Mouse (Mus musculus) spleen, embryonic (tissue): ENCODE measurements at regions not wholly inside any gene's neighbourhood (a gene's known extent, or its start where the extent isn't known, plus 50 kb on each side); places are given as distances from the start of the nearest gene placed in this dataset.

Experiments used
- CTCF ChIA-PET: fragments of 350-600 bp; sonication (Branson Sonifier 250); formaldehyde crosslinking; loops from one replicate; lab custom pipeline; 2022; lab: Charles Lee

DNA sequence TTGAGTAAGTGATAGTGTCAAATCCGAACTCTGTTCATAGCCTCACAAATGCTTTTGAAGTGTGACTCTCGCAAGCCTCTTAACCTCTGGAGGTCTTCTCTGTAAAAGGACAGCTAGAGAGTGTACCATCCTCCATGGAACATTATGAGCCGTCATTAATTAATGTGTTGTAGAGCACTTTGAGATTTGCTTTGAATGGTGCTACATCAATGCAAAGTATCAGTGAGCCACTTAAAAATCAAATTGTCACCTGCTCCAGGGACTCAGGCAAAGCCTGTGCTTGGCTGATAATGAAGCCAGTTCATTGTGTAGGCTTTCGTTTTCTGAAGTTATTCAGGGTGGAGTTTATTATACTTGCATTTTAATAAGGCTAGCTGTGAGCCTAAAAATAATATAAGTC is 801.8 kb upstream of the B3galt2 start:
- CTCF ChIA-PET: no interaction called here

DNA sequence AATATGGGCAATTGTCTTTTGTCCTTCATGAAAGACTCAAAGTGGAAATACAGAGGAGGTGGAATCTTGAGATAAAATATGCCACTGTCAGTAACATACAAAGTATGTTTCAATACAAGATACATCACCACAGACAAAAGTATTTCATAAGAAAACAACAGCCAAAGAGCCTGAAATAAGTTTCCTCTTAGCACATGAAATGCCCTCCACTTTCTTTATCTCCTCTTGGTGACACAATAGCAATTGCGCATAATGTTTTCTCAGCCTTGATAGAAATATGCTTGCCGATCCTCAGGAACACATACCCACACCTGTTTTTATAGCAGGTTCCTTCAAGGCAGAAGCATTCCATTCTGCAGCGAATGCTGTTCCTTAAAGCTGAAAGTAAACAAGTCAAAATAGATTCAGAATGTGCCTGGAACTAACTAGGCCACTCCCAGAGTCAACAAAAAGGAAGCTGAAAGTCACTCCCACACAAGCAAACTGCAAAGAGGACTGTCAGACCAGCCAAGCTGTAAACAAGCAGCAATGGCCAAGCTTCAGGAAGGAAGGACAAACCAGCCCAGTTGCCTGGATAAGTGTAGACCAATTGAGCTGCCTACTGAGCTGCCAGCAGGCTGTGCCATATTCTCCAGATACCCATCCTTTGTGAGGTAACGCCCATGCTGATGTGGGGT is 773.3 kb upstream of the B3galt2 start:
- CTCF ChIA-PET: no interaction called here

DNA sequence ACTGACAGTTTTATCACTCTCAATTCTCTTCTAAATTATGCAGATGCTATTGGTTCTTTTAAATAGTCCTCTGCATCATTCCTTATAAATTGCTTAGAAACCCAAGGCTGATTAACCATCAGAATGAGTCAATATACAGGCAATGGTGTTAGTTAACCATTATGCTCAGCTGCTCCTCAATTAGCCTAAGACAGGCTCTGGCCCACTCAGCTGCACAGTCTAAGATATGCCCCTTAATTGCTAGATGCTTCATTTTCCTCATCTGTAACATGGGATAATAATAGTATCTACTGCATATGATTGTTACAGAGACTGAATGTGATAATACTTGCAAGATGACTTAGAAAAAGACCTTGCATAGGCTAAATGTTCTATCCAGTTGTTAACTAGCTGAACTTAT is 748.6 kb upstream of the B3galt2 start:
- CTCF ChIA-PET: no interaction called here

DNA sequence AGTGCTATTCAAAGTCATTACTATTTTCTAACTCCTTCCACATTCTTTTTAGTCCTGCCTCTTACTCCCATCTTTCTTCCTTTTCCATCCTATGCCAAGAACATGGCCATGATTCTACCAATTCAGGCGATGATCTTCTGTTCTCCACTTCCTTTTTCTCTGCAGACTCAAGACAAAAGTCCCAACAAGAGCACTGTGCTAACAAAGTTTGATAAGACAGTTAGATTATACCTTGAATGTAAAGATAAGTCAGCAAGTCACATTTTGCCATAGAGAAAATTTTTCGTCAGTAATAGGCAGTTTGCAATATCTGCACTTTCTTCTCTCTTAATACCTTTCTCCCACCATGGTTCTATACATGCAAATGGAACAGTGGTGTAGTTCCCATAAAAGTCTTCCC is 747.3 kb upstream of the B3galt2 start:
- CTCF ChIA-PET: no interaction called here

DNA sequence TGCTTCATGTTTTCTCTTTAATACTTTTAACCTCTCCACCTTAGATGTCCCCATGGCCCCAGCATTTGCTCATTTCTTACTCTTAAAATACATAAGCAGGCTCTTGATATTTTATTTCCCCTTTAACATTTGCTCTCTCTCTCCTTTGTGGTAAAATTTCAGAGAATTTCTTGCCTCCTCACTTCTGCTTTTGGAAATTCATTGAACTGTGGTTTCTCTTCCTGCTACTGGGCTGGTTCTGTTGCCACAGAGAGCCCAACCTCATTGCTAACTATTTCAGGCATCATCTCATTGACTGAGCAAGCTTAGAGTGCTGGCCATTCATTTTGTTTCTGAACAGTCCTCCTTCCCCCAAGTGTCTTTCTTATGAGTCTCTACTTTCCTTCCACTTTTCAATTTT is 746.3 kb upstream of the B3galt2 start:
- CTCF ChIA-PET: no interaction called here

DNA sequence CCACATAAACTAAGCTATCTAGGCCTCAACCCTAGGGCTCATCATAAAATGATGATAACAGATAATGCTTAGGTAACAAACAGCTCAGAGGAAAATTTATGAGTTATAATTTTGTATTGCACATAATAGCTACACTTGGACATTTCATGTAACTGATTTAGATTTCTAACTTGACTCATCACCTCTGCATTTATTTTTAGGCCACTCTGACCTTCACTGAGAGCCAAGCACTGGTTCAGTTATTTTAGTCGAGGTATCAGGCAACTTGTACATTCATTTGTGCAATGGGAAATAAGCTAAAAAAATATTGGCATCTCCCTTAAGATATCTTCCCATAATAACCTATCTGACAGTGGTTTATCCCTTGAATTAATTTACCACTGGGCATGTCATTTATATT is 745.4 kb upstream of the B3galt2 start:
- CTCF ChIA-PET: no interaction called here

DNA sequence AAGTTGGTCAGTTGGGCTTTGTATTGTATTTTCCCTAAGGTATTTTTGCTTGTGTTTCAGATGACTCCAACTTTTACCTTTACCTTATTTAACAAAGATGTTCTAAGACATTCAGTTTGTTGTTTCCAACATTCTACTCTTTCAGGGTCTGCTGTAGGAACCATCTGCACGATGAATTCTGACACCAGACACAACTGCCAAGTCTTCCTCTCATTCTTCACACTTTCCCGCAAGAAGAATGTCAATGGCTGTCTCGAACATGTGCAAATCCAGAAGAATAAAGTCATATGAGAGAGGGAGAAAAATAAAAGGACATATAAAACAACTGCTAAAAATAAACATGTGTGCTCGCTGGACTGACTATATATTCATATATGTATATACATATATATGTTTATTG is 730.6 kb upstream of the B3galt2 start:
- CTCF ChIA-PET: no interaction called here

DNA sequence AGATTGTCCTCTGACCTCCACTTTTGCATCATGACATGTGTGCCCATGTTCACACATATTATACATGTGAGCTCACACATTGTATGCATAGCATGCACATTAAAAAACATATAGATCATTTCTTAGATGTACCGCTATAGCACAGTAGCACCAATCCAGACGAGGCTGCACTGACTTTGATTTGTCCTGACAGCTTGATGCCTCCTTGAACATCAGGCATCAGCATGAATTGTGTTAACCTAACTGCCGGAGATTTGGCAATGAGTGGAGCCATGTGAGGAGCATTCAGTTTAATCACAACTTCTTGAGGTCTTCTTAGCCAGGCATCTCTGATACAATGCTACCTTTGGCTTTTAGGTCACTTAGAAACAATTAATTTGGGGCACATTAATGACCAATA is 683.8 kb upstream of the B3galt2 start:
- CTCF ChIA-PET: no interaction called here

DNA sequence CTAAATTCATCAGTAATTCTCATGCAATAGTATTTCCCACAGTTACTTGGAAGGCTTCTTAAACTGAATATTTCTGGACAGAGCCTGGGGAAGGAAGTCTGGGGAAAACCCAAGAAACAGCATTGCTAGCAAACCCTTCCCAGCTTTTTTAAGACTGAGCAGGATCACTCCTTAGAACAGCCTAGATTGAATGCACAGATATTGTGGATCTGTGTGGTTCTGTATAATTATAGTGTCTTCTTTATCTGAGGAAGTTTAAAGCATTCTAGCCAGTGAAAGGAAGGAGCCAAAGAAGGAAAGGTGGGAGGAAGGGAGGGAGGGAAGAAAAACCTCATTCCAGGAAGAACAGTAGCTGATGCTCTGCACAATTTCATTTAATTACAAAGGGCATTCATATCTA is 669.0 kb upstream of the B3galt2 start:
- CTCF ChIA-PET: no interaction called here

DNA sequence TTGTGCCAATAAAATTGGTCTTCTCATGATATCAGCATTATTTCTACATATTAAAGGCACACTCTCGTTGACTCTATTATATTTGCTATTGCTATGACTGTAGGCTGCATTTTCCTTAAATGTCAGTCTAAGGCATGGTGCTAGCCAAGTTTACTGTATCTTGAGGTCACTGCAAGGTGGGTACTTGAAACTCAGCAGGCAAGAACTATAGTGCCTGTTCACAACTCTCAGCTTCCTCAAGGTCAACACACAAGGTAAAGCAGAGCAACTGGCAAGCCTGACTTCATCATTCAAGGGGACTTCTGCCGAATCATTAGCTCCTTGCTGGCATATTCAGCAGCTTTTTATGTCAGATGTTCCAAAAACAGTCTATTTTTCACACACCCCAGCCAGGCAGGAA is 667.1 kb upstream of the B3galt2 start:
- CTCF ChIA-PET: no interaction called here

DNA sequence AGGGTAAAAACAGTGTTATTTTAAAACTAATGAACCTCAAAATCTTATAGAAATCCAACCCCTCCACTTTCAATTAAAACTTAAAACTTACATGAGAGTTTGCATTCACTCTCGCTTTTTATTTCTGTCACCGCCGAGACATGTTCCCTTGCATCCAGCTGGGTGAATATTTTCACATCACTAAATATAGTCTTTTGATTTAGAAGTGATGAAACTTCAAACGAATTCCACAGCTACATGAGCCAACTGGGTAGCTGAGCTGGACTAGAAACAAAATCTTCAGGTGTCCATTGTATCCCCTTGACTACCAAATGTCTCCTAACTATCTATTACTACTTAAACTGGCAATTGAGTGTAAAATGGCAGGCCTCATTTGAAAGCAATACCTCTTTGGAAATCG is 657.5 kb upstream of the B3galt2 start:
- CTCF ChIA-PET: no interaction called here

DNA sequence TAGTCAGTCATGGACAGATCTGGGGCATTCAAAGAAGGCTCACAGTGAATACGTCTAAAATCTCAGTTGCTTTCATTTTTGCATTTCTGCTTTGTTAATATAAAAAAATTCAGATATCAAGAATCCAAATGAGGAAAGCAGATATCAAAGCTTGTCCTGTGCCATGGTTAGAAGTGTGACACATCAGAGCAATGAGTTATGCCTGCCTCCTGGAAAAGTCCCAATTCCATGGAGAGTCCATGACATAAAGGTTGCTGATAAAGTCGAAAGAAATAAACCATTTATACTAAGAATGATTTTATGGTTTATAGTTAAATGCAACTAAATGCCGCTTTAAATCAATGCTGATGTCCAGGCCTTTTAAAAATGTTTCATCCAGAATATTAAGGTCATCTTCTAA is 656.8 kb upstream of the B3galt2 start:
- CTCF ChIA-PET: no interaction called here

DNA sequence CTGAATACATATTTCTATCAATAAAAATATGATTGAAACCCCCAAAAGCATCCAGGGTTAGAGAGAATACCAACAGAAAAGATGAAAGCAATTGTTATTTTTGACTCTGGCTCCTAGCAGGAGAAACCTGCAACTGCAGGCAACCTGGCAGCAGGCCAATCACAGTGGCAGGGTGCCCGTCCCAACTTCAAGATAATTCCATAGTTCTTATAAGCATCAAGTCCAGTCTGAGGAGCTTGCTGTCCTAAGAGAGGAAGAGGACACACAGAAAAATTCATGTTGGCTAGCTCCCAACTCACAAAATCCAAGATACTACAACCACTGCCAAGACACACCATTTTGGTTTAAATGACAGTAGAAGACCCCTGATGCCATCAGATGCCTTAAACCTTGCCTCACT is 654.9 kb upstream of the B3galt2 start:
- CTCF ChIA-PET: no interaction called here

DNA sequence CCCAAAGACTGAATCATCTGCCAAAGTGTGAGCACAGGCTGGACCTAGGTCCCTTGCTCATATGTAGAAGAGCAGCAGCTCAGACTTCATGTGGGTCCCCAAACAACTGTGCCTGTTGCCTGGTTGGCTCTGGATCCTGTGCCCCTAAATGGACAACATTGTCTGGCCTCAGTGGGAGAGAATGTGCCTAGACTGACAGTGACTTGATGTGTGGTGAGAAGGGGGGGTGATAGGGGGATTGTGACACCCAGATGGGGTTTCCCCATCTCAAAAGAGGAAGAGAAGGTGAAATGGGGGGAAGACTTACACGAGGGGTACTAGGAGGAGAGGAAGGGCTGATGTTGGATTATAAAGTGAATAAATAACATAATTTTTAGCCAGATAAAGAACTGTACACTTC is 640.2 kb upstream of the B3galt2 start:
- CTCF ChIA-PET: no interaction called here

DNA sequence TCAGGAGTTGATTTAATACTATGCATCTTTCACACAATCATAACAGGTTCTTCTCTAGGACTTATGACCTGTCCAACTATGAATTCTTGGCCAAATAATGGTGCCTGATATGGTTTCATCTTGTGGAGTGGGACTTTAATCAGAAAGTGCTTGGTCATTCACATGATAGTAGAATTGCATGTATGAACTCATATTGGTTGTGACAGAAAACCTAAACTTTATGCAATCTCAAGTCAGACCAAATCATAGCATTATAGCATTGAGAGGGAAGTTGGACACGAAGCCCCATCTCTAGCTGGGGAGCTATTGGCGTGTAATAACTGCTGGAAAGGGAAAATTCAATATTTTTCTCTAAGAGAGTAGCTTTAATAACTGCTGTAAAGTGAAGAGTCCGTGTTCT is 639.4 kb upstream of the B3galt2 start:
- CTCF ChIA-PET: no interaction called here

DNA sequence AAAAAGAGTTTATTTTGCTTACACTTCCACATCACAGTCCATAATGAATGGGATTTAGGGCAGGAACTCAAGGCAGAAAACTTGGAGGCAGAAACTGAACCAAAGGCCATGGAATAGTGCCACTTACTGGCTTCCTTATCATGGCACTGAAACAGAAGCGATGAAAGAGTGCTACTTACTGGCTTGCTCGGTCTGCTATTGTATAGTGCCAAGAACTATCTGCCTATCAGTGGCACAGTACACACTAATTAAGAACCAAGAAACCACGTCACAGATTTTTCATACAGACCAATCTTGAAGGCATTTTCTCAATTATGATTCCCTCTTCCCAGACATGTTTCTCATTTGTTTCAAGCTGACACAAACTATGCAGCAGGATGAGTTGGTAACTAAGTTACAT is 634.4 kb upstream of the B3galt2 start:
- CTCF ChIA-PET: no interaction called here

DNA sequence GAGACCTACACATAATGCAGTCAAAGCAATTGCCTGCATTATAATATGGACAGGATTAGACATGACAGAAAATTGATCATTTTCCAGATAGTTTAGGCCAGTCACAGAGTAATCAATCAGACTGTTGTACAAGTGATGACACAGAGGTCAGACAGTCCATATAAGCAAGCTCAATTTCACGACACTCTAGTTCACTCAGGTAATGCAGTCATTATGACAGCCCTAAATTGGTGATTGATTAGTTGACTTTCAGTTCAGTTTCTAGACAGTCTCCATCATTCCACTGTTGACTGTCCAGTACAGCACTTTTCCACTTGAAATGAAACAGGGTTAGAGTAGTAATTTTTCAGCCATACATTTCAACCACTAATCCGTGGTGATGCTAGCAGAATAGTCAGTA is 620.5 kb upstream of the B3galt2 start:
- CTCF ChIA-PET: no interaction called here

DNA sequence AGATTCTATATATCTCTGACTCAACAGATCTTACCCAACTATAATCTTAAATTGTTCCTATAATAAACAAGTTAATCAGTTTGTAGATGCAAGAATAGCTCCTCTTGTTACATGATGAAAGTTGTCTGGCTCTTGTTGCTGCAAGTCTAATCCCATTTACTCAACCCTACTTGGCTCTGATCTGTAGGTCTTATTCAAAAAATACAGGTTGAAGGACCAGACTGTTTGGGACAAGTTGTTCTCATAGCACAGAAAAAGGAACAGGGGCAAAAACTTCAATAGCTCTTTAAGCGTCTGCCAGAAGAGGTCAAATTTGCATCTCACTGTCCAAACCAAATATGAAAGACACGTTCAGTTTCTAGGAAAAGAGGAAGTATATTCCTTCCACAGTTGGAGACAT is 587.3 kb upstream of the B3galt2 start:
- CTCF ChIA-PET: no interaction called here

DNA sequence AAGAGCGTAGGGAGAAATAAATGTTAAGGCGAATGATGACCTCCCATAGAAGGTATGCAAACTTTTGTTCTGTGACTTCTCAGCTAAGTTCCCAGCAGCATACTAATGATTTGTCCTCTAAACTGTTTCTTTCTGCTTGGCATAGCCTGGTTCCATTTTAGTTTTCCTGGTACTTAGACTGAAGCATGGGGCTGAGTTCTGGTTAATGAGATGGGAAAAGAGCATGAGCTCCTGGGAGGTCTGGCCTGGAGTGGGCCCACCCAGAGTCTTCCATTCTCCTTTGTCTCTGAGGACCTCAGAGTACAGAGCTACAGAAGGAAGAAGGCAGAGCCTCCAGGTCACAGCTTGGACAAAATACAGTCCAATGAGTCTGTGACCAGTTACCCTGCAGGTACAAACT is 586.9 kb upstream of the B3galt2 start:
- CTCF ChIA-PET: no interaction called here

DNA sequence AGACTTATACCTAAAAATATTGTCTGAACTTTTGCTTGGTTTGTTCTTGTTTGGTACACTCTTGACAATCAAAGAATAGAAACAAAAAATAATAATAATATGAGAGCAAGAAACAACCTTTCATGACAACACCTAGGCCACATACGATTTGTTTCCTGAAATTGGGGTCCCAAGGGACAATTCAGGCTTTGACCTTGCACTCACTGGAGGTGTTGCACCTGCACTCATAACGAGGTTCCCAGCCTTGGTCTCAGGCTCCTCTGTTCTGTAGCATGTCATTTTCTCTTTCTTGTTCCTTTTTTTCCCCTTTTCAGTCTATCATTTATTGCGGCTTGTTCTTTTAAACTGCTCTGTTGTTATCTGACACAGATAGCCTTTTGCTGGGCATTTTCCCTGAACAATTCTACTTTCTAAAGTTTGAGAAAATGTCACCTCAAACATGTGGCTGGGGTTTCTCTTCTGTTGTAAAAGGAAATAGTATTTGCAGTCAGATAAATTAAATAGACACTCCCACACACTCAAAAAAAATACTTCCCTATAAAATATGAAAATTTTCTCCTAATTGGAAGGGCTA is 585.9 kb upstream of the B3galt2 start:
- CTCF ChIA-PET: no interaction called here

DNA sequence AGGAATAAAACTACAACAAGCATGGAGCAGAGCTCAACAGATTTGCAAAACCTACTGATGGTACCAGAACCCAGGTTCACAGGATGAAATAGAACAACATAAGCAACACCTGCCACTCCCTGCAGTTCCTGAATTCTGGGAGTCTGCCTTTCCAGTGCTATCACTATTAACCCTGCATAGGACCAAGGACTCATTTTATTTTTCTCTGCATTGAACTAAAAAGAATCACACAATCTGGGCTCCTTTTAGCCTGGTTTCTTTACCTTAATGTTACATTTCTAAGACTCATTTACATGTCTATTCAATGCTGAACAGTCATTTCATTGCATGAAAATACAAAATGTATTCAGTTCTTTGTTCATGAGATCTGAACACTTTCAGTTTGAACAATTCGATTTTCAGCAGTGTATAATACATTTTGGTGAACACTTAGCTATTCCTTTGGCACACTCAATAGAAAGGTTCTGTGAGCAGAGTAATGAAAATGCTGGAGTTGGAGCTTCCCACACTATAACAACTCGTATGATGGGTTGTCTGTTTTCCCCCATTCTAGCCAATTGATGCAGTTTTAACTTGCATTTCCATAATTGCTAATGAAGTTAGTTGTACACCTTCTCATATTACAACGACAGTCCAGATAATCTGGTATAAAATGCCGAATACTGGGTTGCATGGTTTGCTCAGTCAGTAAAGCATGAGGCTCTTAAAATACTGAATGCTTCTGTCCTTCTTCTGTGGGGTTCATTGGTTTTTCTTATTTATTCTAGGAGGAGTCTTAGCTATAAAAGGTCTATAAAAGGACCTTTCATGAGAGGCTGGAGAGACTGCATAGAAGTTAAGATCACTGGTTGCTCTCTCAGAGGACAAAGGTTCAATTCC is 579.5 kb upstream of the B3galt2 start:
- CTCF ChIA-PET: no interaction called here

DNA sequence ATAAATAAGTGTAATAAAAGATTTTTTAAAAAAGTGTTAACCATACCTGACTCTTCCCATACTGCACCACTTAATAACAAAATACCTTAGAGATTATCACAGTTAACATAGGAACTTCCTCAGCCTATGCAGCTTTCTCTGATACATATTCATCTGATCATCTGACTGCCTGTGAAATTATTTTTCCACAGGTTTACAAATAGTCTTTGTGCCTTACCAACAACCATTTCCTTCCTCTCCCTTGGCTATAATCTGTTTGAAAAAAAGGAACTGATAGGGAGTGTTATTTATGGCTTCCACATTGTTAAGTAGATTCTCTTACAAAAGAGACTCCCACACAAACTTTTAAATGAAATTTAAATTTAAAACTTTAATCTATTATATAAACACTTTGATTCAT is 575.0 kb upstream of the B3galt2 start:
- CTCF ChIA-PET: interaction anchor here (0.5 to 0.6 kb wide), 2 partner anchors 409 to 944 kb away, joined by 4 to 8 read pairs; no protein-coding TSS in a partner anchor

DNA sequence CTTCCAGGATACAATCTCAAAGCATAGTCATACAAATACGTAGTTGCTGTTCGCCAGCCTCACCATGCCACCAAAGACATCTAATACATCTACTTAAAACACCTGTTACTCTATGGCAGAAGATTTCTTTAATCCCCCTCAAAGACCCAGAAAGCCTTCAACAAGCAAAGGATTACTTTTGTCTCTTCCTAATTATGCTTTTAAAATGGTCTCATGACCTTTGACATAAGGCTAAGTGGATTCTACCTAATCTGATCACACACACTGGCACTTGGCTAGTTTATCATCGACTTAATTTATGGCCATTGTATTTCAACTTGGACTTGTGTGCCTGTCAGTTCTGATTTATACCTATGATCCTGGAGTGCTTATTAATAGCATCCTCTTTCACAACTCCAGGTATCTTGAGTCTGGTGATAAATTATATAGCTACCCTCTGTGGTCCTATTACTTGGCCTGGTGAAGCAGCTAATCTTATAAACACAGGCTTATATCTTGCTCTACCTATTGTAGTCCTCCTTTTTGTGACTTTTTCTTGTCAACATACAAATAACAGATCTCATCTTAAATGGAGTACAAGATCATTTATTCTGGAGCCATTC is 568.6 kb upstream of the B3galt2 start:
- CTCF ChIA-PET: no interaction called here
